Mouse (Mus musculus) urinary bladder, postnatal 36 days (tissue): Measurements from ENCODE around the gene Gm42906.

Experiments
- DNase-seq, 2 experiments: peaks; one replicate each; pipeline ENCODE4 v3.0.0; 2022; ENCODE audit warnings: low spot score in 2 of 2, mixed read lengths in 1 of 2

Gene Gm42906

DNA sequence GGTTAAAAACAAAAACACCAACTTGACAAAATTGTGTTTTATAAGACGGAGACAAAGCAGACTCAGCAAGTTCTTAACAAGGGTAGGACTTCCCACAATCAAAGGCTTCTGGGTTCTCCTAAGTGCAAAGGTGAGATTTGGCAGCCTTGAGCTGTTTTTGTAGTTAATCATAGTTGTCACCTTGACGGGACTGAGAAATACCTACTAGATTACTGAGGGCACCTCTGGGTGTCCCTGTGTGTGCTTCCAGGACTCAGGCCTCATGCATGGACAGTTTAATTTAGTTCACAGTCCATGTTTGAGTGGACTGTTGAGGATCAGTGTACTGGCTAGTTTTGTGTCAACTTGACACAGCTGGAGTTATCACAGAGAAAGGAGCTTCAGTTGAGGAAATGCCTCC lies 403.5 kb downstream of the Gm42906 start:
- DNase-seq, result no peak

DNA sequence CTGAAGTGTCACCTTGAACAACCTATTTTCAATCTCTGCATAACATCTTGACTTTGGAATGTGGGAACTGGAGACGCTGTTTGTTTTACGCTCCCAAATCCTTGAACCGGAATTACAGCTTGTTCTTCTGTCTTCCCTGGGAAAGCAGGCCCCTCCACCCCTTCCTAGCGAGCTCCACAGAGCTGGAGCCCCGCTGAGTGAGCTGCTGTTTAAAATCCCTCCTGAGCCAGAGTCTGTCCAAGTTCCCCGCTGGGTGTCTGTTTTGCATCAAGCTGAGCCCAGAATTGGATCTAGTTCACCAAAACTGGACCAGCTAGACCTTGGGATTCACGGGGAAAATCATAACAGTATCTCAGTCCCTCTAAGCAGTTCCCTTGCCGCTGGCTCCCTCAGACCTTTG lies 404.5 kb downstream of the Gm42906 start:
- no peak for DNase-seq

- no peak for DNase-seq
Measured at GRCm38 (mm10) chr5:151022939-151023338, 405.0 kb downstream of the Gm42906 start.

DNA sequence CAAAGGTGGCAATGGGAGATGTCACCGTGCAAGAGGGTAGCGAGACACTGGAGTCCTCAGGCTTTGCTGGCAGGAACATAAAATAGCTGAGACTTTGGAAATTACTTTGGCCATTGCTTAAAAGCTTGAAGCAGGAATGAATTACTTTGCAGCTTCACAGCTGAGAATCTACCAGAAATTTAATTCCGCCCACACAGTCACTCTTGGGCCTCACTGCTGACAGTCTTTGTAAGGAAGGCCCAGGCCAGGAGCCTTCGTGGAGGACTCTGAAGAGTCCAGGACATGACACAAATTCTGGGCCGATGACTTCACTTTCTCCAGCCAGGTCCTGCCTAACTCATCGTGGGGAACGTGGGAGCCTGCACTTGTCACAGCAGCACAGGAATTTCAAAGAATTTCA lies 405.9 kb downstream of the Gm42906 start:
- DNase-seq, result no peak

DNA sequence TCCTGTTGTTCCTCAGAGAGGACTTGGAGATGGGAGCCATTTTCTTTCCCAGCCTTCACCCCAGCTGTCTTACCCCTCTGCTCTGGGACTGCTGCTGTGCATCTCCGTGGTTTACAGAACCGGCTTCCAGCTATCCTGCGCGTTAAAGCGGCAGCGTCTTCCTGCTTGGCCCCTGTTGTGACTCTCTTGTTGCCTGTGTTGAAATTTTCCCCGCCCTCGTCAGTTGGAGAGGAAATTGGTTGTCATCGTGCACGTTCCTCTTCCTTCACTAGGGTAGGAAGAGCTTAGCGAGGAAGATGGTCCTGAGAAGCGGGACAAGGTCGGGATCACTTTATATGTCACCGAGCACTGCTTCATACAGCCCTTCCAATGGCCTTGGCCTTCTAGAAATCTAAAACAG lies 407.1 kb downstream of the Gm42906 start:
- DNase-seq, result no peak

- DNase-seq, result no peak
Measured at GRCm38 (mm10) chr5:151020031-151020820, 407.7 kb downstream of the Gm42906 start.

GRCm38 (mm10) chr5:151018959-151019358 lies 409.0 kb downstream of the Gm42906 start:
- no peak for DNase-seq

GRCm38 (mm10) chr5:151018450-151018849 lies 409.5 kb downstream of the Gm42906 start:
- no peak for DNase-seq
